Mouse (Mus musculus): ENCODE measurements around the gene Myof. TPM values are rescaled to one million over a fixed set of nuclear protein-coding genes. Genes with fewer than 3 reads are reported as not detected.

Myof gene
- total and polyA plus RNA-seq, 2 experiments, result 0.48 to 2.1 TPM

DNA sequence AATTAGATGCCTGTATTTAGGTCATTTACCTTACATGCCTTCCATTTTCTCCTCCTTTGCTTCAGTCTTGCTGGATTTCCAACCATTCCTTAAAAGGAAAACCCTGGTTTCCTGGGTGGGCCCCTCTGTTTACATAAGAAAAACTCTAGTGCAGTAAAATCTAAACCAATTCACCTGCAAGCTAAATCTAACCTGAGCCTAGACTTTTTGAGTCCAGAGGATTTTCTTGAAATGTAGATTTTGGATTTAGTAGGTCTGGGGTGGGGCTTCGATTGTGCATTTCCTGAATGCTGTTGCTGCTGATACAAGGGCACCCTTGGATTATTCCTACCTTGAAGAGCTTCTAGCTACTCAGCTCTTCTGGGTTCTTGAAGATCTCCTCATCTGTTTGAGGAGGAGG lies 20.7 kb upstream of the Myof start:
- H3K4me3 ChIP-seq (ENCODE audit: insufficient read depth, low read depth, low read length), result no peak overlapping the region
- H3K9ac ChIP-seq (ENCODE audit: low read depth, low read length), result no peak overlapping the region
- no peaks in the 10 kb centered on the region for H3K79me2 ChIP-seq (ENCODE audit: control insufficient read depth, insufficient read depth, low read length)
- WGBS, result 100% methylated on average over 1 of the region's 1 CpGs
- no peaks in the 10 kb centered on the region for H3K27me3 ChIP-seq (ENCODE audit: control insufficient read depth, insufficient read depth, low read length)
- H3K27ac ChIP-seq (replicated peaks; ENCODE audit: insufficient read depth, low read depth, low read length), result no peak overlapping the region
- TF ChIP-seq CTCF (IDR thresholded peaks at IDR 0.05; ENCODE audit: low read depth, low read length), result no peak
- no peak for TF ChIP-seq POLR2A (IDR thresholded peaks at IDR 0.05; ENCODE audit: extremely low read depth, insufficient read depth, low read length)
- no peaks in the 10 kb centered on the region for H3K36me3 ChIP-seq (ENCODE audit: control insufficient read depth, insufficient read depth, low read length)
- no peaks in the 10 kb centered on the region for H3K4me1 ChIP-seq (ENCODE audit: control insufficient read depth, insufficient read depth, low read length)
- DNase-seq (ENCODE audit: extremely low read depth, low read depth, low spot score), result no peak

- Histone ChIP-seq H3K4me3 (ENCODE audit: insufficient read depth, low read depth, low read length) (no peak overlapping the region), H3K4me1 (ENCODE audit: control insufficient read depth, insufficient read depth, low read length) (no peaks in the 10 kb centered on the region), H3K27ac (replicated peaks; ENCODE audit: insufficient read depth, low read depth, low read length) (no peak overlapping the region), H3K9ac (ENCODE audit: low read depth, low read length) (no peak overlapping the region), H3K79me2 (ENCODE audit: control insufficient read depth, insufficient read depth, low read length) (no peaks in the 10 kb centered on the region), H3K27me3 (ENCODE audit: control insufficient read depth, insufficient read depth, low read length) (no peaks in the 10 kb centered on the region), H3K36me3 (ENCODE audit: control insufficient read depth, insufficient read depth, low read length) (no peaks in the 10 kb centered on the region)
- WGBS, result 94% methylated on average over 3 of the region's 3 CpGs
- no peak for DNase-seq (ENCODE audit: extremely low read depth, low read depth, low spot score)
- no peak for TF ChIP-seq CTCF (IDR thresholded peaks at IDR 0.05; ENCODE audit: low read depth, low read length)
- no peak for TF ChIP-seq POLR2A (IDR thresholded peaks at IDR 0.05; ENCODE audit: extremely low read depth, insufficient read depth, low read length)
These were observed 19.8 kb upstream of the Myof start for GRCm38 (mm10) chr19:38063201-38063600.

DNA sequence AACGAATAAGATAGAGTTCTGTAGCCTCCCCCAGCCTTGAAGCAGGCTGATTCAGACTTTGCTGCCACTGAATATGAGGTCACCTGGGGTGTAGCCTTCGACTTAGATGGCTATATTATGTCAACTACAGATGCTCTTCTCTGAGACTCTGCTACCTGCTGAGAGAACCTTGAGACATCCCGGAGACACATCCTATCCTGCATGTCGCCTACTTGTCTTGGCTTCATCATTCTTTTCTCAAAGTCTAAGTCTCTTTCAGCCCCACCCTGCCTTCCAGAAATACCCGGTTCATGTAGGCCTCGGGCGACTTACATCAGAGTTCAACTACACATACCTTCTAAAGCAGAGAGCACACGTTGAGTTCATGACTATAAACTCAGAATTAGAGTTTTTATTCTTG lies 13.6 kb upstream of the Myof start:
- H3K9ac ChIP-seq (ENCODE audit: low read depth, low read length), result no peak overlapping the region
- no peaks in the 10 kb centered on the region for H3K36me3 ChIP-seq (ENCODE audit: control insufficient read depth, insufficient read depth, low read length)
- H3K4me3 ChIP-seq (ENCODE audit: insufficient read depth, low read depth, low read length), result no peak overlapping the region
- H3K79me2 ChIP-seq (ENCODE audit: control insufficient read depth, insufficient read depth, low read length), result no peaks in the 10 kb centered on the region
- H3K27me3 ChIP-seq (ENCODE audit: control insufficient read depth, insufficient read depth, low read length), result no peaks in the 10 kb centered on the region
- H3K27ac ChIP-seq (replicated peaks; ENCODE audit: insufficient read depth, low read depth, low read length), result no peak overlapping the region
- no peak for DNase-seq (ENCODE audit: extremely low read depth, low read depth, low spot score)
- H3K4me1 ChIP-seq (ENCODE audit: control insufficient read depth, insufficient read depth, low read length), result no peaks in the 10 kb centered on the region
- 89% methylated on average over 8 of the region's 8 CpGs for WGBS
- TF ChIP-seq CTCF (IDR thresholded peaks at IDR 0.05; ENCODE audit: low read depth, low read length) (no peak), POLR2A (IDR thresholded peaks at IDR 0.05; ENCODE audit: extremely low read depth, insufficient read depth, low read length) (no peak)

DNA sequence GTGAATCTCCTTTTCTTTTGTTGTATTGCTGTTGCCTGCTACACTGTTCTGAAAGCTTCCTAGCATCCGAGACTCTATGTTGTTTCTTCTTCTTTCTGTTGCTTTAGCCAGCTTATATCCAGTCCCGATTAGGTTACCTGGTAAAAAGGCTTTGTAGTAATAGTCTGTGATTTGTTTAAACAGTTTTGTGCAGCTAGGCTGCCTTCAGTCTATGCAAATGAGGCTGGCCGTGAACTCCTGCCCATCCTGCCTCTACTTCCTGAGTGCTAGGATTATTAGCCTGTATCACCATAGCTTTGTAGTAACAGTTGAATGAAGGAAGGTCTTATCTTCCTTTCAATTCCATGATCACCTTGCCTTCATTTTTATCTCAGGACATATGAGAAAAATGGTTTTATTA lies 12.9 kb upstream of the Myof start:
- no peak for TF ChIP-seq CTCF (IDR thresholded peaks at IDR 0.05; ENCODE audit: low read depth, low read length)
- TF ChIP-seq POLR2A (IDR thresholded peaks at IDR 0.05; ENCODE audit: extremely low read depth, insufficient read depth, low read length), result no peak
- Histone ChIP-seq H3K79me2 (ENCODE audit: control insufficient read depth, insufficient read depth, low read length) (no peaks in the 10 kb centered on the region), H3K9ac (ENCODE audit: low read depth, low read length) (no peak overlapping the region), H3K27ac (replicated peaks; ENCODE audit: insufficient read depth, low read depth, low read length) (no peak overlapping the region), H3K4me1 (ENCODE audit: control insufficient read depth, insufficient read depth, low read length) (no peaks in the 10 kb centered on the region), H3K36me3 (ENCODE audit: control insufficient read depth, insufficient read depth, low read length) (no peaks in the 10 kb centered on the region), H3K27me3 (ENCODE audit: control insufficient read depth, insufficient read depth, low read length) (no peaks in the 10 kb centered on the region), H3K4me3 (ENCODE audit: insufficient read depth, low read depth, low read length) (no peak overlapping the region)
- DNase-seq (ENCODE audit: extremely low read depth, low read depth, low spot score), result no peak
- 51% methylated on average over 3 of the region's 3 CpGs for WGBS

GRCm38 (mm10) chr19:38055798-38056197 lies 12.4 kb upstream of the Myof start:
- 15% methylated on average over 6 of the region's 6 CpGs for WGBS
- Histone ChIP-seq H3K27me3 (ENCODE audit: control insufficient read depth, insufficient read depth, low read length) (no peaks in the 10 kb centered on the region), H3K27ac (replicated peaks; ENCODE audit: insufficient read depth, low read depth, low read length) (no peak overlapping the region), H3K4me3 (ENCODE audit: insufficient read depth, low read depth, low read length) (no peak overlapping the region), H3K9ac (ENCODE audit: low read depth, low read length) (no peak overlapping the region), H3K36me3 (ENCODE audit: control insufficient read depth, insufficient read depth, low read length) (no peaks in the 10 kb centered on the region), H3K79me2 (ENCODE audit: control insufficient read depth, insufficient read depth, low read length) (no peaks in the 10 kb centered on the region), H3K4me1 (ENCODE audit: control insufficient read depth, insufficient read depth, low read length) (no peaks in the 10 kb centered on the region)
- no peak for TF ChIP-seq POLR2A (IDR thresholded peaks at IDR 0.05; ENCODE audit: extremely low read depth, insufficient read depth, low read length)
- no peak for DNase-seq (ENCODE audit: extremely low read depth, low read depth, low spot score)

- Histone ChIP-seq H3K4me3 (ENCODE audit: insufficient read depth, low read depth, low read length) (peak within 1 kb of the TSS; percentile 85), H3K27ac (replicated peaks; ENCODE audit: insufficient read depth, low read depth, low read length) (no peak within 1 kb of the TSS), H3K9ac (ENCODE audit: low read depth, low read length) (peak within 1 kb of the TSS; percentile 66), H3K36me3 (ENCODE audit: control insufficient read depth, insufficient read depth, low read length) (no peaks in the 10 kb centered on the region), H3K79me2 (ENCODE audit: control insufficient read depth, insufficient read depth, low read length) (no peaks in the 10 kb centered on the region), H3K27me3 (ENCODE audit: control insufficient read depth, insufficient read depth, low read length) (no peaks in the 10 kb centered on the region), H3K4me1 (ENCODE audit: control insufficient read depth, insufficient read depth, low read length) (no peaks in the 10 kb centered on the region)
- TF ChIP-seq CTCF (IDR thresholded peaks at IDR 0.05; ENCODE audit: low read depth, low read length), result no peak
- TF ChIP-seq POLR2A (IDR thresholded peaks at IDR 0.05; ENCODE audit: extremely low read depth, insufficient read depth, low read length), result no peak
- 1% methylated on average over 36 of the region's 36 CpGs for WGBS
- DNase-seq (ENCODE audit: extremely low read depth, low read depth, low spot score), result peak; percentile 89
These were observed 11.4 kb upstream of the Myof start, which contains the start of gene Cep55 for GRCm38 (mm10) chr19:38054720-38055192. Gene Cep55, plus strand, starts transcription at chr19:38055011.

All from liver, adult 2 months (tissue).